Mouse (Mus musculus) heart, postnatal 0 days (tissue): ENCODE data around the gene Neurl3. TPM values are rescaled to one million over a fixed set of nuclear protein-coding genes. Genes with fewer than 3 reads are reported as not detected.

Source experiments
- ATAC-seq: fragments of 200-750 bp; cut with Nextera tagmentation; 2 replicates; pipeline ENCODE4 v1.8.0; 2017; ENCODE audit warnings: low read depth, moderate number of reproducible peaks, moderate library complexity; ENCODE audit not compliant: insufficient read depth
- DNase-seq: peaks from one replicate; pipeline ENCODE4 v3.0.0-alpha.2; 2016; ENCODE audit warnings: low spot score
- H3K27ac ChIP-seq: fragments of 300-500 bp; sonication (generic); 2 replicates; pipeline ENCODE4 v1.5.1; 2014; ENCODE audit warnings: low read depth, mild to moderate bottlenecking
- H3K27me3 ChIP-seq: fragments of 300-500 bp; sonication (generic); 2 replicates; pipeline ENCODE4 v1.6.1; 2014; ENCODE audit warnings: low read length, mixed read lengths; ENCODE audit not compliant: control insufficient read depth, insufficient read depth
- H3K36me3 ChIP-seq: fragments of 300-500 bp; sonication (generic); replicated peaks from 2 replicates; pipeline ENCODE4 v1.6.1; 2014; ENCODE audit warnings: low read length, mixed read lengths; ENCODE audit not compliant: control insufficient read depth, insufficient read depth
- H3K4me1 ChIP-seq: fragments of 300-500 bp; sonication (generic); 2 replicates; pipeline ENCODE4 v1.6.1; 2014; ENCODE audit warnings: antibody characterized with exemption; ENCODE audit not compliant: control insufficient read depth, insufficient read depth
- H3K4me2 ChIP-seq: fragments of 300-500 bp; sonication (generic); 2 replicates; pipeline ENCODE4 v1.6.1; 2014; ENCODE audit warnings: low read depth, mild to moderate bottlenecking, low read length, moderate library complexity
- H3K4me3 ChIP-seq: fragments of 300-500 bp; sonication (generic); 2 replicates; pipeline ENCODE4 v1.5.1; 2014; ENCODE audit warnings: low read depth, low read length
- H3K9ac ChIP-seq: fragments of 300-500 bp; sonication (generic); replicated peaks from 2 replicates; pipeline ENCODE4 v1.6.1; 2014; ENCODE audit warnings: low read depth, low read length, mixed read lengths
- H3K9me3 ChIP-seq: fragments of 300-500 bp; sonication (generic); replicated peaks from 2 replicates; pipeline ENCODE4 v1.6.1; 2016; ENCODE audit warnings: low read length; ENCODE audit not compliant: control insufficient read depth
- CTCF ChIP-seq: IDR thresholded peaks from 2 replicates; pipeline ENCODE4 v1.5.1; 2016; ENCODE audit warnings: antibody characterized with exemption, control low read depth, low read depth
- EP300 ChIP-seq: IDR thresholded peaks from 2 replicates; pipeline ENCODE4 v1.6.1; 2016; ENCODE audit warnings: antibody characterized with exemption, low read depth
- WGBS: fragments of 180-500 bp; shearing (Covaris S2); extraction: QIAGEN DNeasy Blood & Tissue Kit; methylation state at CpG from one replicate; pipeline ENCODE4 v1.1.7; 2014; 5-methylcytosine and 5-hydroxymethylcytosine counted together
- polyA plus RNA-seq: library from polyadenylated mRNA; unstranded; fragments of >200 nt; fragmentation: Nextera tagmentation; extraction: Ambion mirVana; gene quantifications from 2 replicates; pipeline ENCODE4 v1.2.1, GENCODE M21; 2015
- total RNA-seq: library from RNA; depleted of rRNA; stranded (reverse); fragments of >200 nt; gene quantifications from 2 replicates; pipeline ENCODE4 v1.2.3, GENCODE M21; 2014; ENCODE audit warnings: low replicate concordance

Neurl3 gene
- total and polyA plus RNA-seq, 2 experiments from 2014 or later = 3.6 to 12.9 TPM

DNA sequence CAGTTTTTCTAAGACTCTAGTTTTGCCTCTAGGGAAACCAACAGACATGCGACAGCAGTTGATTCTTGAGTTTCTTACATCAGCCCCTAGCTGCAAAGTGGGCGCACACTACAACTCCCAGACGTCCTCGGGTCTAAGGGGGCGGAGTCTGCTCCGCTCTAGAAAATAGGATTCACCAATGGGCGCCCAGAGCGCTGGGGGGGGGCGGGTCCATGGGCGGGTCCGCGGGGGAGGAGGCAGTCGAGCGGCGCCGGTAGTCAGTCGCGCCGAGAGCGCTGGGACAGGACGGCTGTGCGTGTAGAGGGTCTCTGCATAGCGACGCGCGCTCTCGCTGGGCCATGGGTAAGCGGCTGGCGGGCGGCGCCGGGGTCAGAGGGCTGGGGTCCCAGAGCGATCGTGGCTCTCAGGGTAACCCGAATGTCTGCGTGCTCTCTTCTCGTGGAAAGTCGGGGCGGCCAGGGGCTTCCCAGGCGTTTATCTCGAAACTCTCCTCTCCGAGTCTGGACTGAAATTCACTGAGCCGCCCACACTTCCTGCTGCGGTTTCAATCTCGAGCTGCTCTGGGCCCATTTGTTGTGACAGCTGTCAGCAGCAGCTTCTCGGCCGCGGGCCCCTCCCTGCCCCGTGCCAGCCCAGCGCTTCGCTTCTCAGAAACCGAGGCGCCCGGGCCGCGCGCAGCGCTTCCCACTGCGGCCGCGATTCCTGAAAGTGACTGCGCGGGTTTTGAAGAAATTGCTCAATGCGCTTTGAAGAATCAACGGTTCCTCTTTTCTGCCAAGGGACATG, 33.2 kb upstream of the Neurl3 start, which contains the start of gene Arid5a:
TSS of gene Arid5a (plus strand) at position 239 of the 786 bp plus-strand sequence.
- Histone ChIP-seq H3K27me3 (no peaks in the 10 kb centered on the region), H3K4me2 (peak within 1 kb of the TSS; percentile 64), H3K27ac (peak within 1 kb of the TSS; percentile 94), H3K9me3 (no peaks in the 10 kb centered on the region), H3K4me1 (peaks cover 39% of the 10 kb centered on the region), H3K9ac (peak within 1 kb of the TSS; percentile 91), H3K4me3 (peak within 1 kb of the TSS; percentile 92), H3K36me3 (no peaks in the 10 kb centered on the region)
- WGBS = under 1% methylated on average over 54 of the region's 65 CpGs
- TF ChIP-seq CTCF (no peak), EP300 (no peak)
- DNase-seq (peak; percentile 91), ATAC-seq (peak; percentile 82)

DNA sequence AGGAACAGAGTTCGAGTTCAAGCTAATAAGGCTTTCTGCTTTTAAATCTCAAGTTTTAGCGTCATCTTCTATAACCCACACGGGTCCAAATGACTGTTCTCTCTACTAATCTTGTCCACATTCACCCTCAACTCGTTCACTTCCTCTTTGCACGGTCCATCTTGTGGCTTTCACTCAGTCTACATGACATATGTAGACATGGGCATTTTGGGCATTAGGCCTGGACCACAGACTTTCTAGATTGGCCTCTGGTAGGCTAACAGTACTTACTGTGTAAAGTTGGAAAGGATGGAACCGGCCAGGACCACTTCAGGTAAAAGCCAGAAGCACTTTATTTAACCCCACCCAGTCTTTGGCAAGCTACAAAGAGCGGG, 32.6 kb upstream of the Neurl3 start:
- TF ChIP-seq EP300 (no peak), CTCF (no peak)
- Histone ChIP-seq H3K4me1 (peaks cover 39% of the 10 kb centered on the region), H3K9me3 (no peaks in the 10 kb centered on the region), H3K27ac (no peak overlapping the region), H3K27me3 (no peaks in the 10 kb centered on the region), H3K4me3 (no peak overlapping the region), H3K9ac (no peak overlapping the region), H3K4me2 (no peak overlapping the region), H3K36me3 (no peaks in the 10 kb centered on the region)
- no peak for DNase-seq
- ATAC-seq = no peak
- 52% methylated on average over 7 of the region's 7 CpGs for WGBS

DNA sequence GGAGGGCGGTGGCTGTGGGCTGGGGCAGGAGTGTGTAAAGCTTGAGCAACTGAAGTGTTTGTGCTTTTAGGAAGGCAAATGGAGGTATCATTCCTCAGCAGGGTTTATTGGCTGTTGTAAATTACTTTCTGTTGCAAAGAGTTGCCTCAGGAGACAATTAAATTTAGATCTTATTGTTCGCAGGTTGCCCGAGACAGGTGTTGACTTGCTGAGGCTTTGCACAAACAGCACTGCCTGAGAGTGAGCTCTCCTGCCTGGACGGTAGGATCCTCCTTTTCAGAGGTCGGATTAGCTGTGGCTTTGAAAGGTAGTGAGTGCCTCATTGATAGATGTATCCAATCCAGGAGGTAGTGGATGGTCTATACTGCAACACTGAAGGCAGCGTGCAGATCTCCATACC, 31.6 kb upstream of the Neurl3 start:
- no peaks in the 10 kb centered on the region for H3K27me3 ChIP-seq
- no peaks in the 10 kb centered on the region for H3K36me3 ChIP-seq
- no peak for ATAC-seq
- no peaks in the 10 kb centered on the region for H3K9me3 ChIP-seq
- no peak overlapping the region for H3K4me2 ChIP-seq
- no peak overlapping the region for H3K27ac ChIP-seq
- DNase-seq = no peak
- H3K9ac ChIP-seq = no peak overlapping the region
- H3K4me1 ChIP-seq = peaks cover 39% of the 10 kb centered on the region
- H3K4me3 ChIP-seq = no peak overlapping the region
- TF ChIP-seq EP300 (no peak), CTCF (no peak)
- WGBS = 78% methylated on average over 6 of the region's 6 CpGs

DNA sequence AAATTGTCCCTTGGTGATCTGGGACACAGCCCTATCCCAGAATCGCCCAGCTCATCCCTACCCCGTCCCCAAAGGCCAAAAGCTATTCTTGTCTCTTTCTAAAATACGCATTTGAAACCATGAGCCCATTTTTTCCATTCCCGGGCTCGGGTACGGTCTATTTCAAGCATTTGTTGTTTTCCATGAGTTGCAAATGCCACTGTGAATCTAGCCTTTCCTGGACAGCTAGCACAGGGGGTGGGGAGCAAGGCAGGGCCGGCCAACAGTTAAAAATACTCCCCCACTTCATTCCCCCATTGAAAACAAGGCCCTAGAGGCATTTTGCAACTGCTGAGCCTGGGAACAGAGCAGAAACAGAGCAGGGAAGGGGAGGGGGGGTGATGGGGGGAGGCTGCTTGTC, 30.3 kb upstream of the Neurl3 start:
- no peaks in the 10 kb centered on the region for H3K27me3 ChIP-seq
- peak overlapping the region; percentile 79 for H3K27ac ChIP-seq
- WGBS = 16% methylated on average over 7 of the region's 7 CpGs
- H3K9me3 ChIP-seq = no peaks in the 10 kb centered on the region
- H3K36me3 ChIP-seq = no peaks in the 10 kb centered on the region
- peaks cover 35% of the 10 kb centered on the region for H3K4me1 ChIP-seq
- no peak overlapping the region for H3K4me3 ChIP-seq
- H3K9ac ChIP-seq = no peak overlapping the region
- no peak overlapping the region for H3K4me2 ChIP-seq
- peak; percentile 67 for DNase-seq
- no peak for ATAC-seq
- TF ChIP-seq EP300 = no peak
- no peak for TF ChIP-seq CTCF

DNA sequence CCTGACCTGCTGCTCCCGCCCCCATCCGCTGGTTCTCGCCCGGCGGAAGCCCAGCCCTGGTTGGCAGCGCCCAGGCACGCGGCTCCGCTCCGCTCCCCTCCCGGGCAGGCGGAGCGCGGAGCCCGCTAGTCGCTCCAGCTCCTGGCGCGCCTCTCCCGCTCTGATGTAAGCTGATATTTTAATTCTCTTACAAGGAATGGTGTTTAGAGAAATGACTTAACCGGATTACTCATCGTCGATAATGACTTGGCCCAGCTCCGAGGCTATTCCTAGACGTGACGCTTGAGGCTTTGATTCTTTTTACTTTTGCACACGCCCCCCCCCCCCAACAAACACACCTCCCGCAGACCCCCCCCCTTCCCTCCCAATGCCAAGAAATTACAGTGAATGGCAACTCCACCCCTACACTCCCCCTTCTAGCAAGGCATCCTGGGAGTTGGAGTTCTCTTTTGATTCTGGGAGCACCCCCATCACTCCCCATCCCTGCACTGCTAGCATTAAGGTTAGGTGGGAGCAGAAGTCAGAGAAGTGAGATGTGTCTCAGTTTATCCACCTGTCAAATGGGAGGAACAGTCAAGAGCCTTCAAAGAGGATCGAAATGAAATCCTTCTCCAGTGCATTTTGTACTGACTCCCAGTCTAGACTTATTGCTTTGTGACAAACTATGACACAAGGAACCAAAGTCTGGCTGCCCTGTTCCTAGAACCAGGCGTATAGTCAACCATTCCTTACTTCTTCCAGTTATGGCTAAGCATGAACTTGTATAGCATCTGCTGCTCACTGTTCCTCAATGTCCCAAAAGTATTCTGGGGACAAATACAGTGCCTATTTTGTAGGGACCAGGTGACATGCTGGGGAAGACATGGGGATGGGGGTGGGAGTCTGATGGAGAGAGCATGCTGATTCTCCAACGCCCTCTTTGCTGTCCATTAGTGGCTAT, 29.2 kb upstream of the Neurl3 start:
- H3K9me3 ChIP-seq = no peaks in the 10 kb centered on the region
- no peaks in the 10 kb centered on the region for H3K36me3 ChIP-seq
- H3K27me3 ChIP-seq = no peaks in the 10 kb centered on the region
- peak overlapping the region; percentile 30 for H3K4me3 ChIP-seq
- peak overlapping the region; percentile 79 for H3K27ac ChIP-seq
- ATAC-seq (peak; percentile 77), DNase-seq (peak; percentile 98)
- WGBS = 9% methylated on average over 29 of the region's 30 CpGs
- H3K9ac ChIP-seq = peak overlapping the region; percentile 31; the same call in 1 of the 2 replicates
- TF ChIP-seq CTCF = no peak
- TF ChIP-seq EP300 = 0 out of 2 replicates have a peak, but pooled peaks have one; percentile 72
- peaks cover 24% of the 10 kb centered on the region for H3K4me1 ChIP-seq
- H3K4me2 ChIP-seq = peak overlapping the region; percentile 60
